Mouse (Mus musculus) kidney, postnatal 10 days (tissue): ENCODE measurements at regions not wholly inside any gene's neighbourhood (a gene's known extent, or its start where the extent isn't known, plus 50 kb on each side); places are given as distances from the start of the nearest gene placed in this dataset.

ENCODE experiments used
- DNase-seq: peaks from one replicate; pipeline ENCODE4 v3.0.0; 2021; ENCODE audit warnings: mixed read lengths

- DNase-seq = no peak
Observed at GRCm38 (mm10) chr11:56925368-56925896, 85.8 kb upstream of the Gria1 start.

- DNase-seq = no peak
Observed at GRCm38 (mm10) chr11:56932766-56933165, 78.4 kb upstream of the Gria1 start.

GRCm38 (mm10) chr11:56952357-56952756 lies 58.8 kb upstream of the Gria1 start:
- DNase-seq = no peak

GRCm38 (mm10) chr11:56957824-56958223 lies 53.4 kb upstream of the Gria1 start:
- DNase-seq = no peak
